Mouse (Mus musculus): Measurements from ENCODE around the gene Klhdc10. TPM values are rescaled to one million over a fixed set of nuclear protein-coding genes. Genes with fewer than 3 reads are reported as not detected.
"Not testable (repeated sequence)": the region's sequence is repeated elsewhere in the genome, so short reads cannot be mapped to it uniquely, and the experiment has no call there.

Gene Klhdc10
- 1 to 10 TPM; 2.1 to 2.5 TPM for polyA plus RNA-seq (2017; shearing (Covaris generic))

GRCm38 (mm10) chr6:30401308-30402015 lies at the start of gene Klhdc10:
Gene Klhdc10, plus strand, starts transcription at chr6:30401868.
- peak; percentile 97 for ATAC-seq

- ATAC-seq = peak; percentile 69
These were observed 48.9 kb upstream of the Klhdc10 start for GRCm38 (mm10) chr6:30352762-30353161.

GRCm38 (mm10) chr6:30353661-30354060 lies 48.0 kb upstream of the Klhdc10 start:
- no peak for ATAC-seq

- peak; percentile 26 for ATAC-seq
These were observed 46.9 kb upstream of the Klhdc10 start for GRCm38 (mm10) chr6:30354760-30355159.

- ATAC-seq = no peak
These were observed 46.0 kb upstream of the Klhdc10 start for GRCm38 (mm10) chr6:30355701-30356100.

- ATAC-seq = no peak
These were observed 45.5 kb upstream of the Klhdc10 start for GRCm38 (mm10) chr6:30356161-30356560.

GRCm38 (mm10) chr6:30356680-30357079 lies 45.0 kb upstream of the Klhdc10 start:
- ATAC-seq = no peak

- ATAC-seq = peak; percentile 79
These were observed 44.0 kb upstream of the Klhdc10 start for GRCm38 (mm10) chr6:30357561-30358177.

- no peak for ATAC-seq
These were observed 41.7 kb upstream of the Klhdc10 start for GRCm38 (mm10) chr6:30359762-30360509.

GRCm38 (mm10) chr6:30363808-30364207 lies 37.9 kb upstream of the Klhdc10 start:
- no peak for ATAC-seq

- no peak for ATAC-seq
These were observed 32.4 kb upstream of the Klhdc10 start for GRCm38 (mm10) chr6:30369291-30369690.

- no peak for ATAC-seq
These were observed 28.9 kb upstream of the Klhdc10 start for GRCm38 (mm10) chr6:30372627-30373369.

GRCm38 (mm10) chr6:30374731-30375510 lies 26.7 kb upstream of the Klhdc10 start:
- ATAC-seq = no peak

GRCm38 (mm10) chr6:30375791-30376190 lies 25.9 kb upstream of the Klhdc10 start:
- ATAC-seq = no peak

GRCm38 (mm10) chr6:30381116-30381515 lies 20.6 kb upstream of the Klhdc10 start:
- no peak for ATAC-seq

GRCm38 (mm10) chr6:30390271-30390670 lies 11.4 kb upstream of the Klhdc10 start:
- ATAC-seq = not testable (repeated sequence)

- ATAC-seq = peak; percentile 98
These were observed 10.7 kb upstream of the Klhdc10 start, which contains the start of gene Zc3hc1 for GRCm38 (mm10) chr6:30390714-30391697. Gene Zc3hc1, minus strand, starts transcription at chr6:30391028.

GRCm38 (mm10) chr6:30391996-30392395 lies 9.7 kb upstream of the Klhdc10 start:
- ATAC-seq = no peak

- ATAC-seq = no peak
These were observed 1.5 kb upstream of the Klhdc10 start for GRCm38 (mm10) chr6:30400146-30400545.

- ATAC-seq = no peak
These were observed 952 bp upstream of the Klhdc10 start for GRCm38 (mm10) chr6:30400716-30401115.

- ATAC-seq = no peak
These were observed 423 bp downstream of the Klhdc10 start for GRCm38 (mm10) chr6:30402091-30402491.
